Mouse (Mus musculus): ENCODE data around the gene Megf9.

DNA sequence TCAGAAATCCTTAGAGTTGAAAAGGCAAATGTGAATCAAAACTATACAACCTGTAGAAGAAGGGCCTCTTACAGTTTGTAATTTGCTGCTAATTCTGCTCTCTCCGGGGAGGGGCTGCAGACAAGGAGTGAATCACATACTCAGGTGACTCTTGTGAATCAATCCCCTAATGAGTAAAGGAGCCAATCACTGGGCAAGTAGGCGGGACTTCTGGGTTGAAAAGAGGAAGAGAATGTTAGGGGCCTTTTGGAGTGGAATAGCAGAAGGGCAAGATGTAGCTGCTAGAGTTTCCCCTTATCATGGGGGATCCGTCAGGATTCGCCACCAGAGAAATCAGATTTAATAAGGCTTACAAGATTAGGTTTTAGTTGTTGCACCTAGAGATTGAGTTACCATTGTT lies 136.7 kb downstream of the Megf9 start:
- TF ChIP-seq POLR2A (IDR thresholded peaks at IDR 0.05; ENCODE audit: low read depth, low read length) (peak; percentile 80), HCFC1 (IDR thresholded peaks at IDR 0.05; ENCODE audit: low read depth, low read length) (peak; percentile 40; the same call in 1 of the 2 replicates), GABPA (IDR thresholded peaks at IDR 0.05; ENCODE audit: insufficient replicate concordance, low read depth, low read length) (no peak), BHLHE40 (IDR thresholded peaks at IDR 0.05; ENCODE audit: low read depth, low read length) (peak; percentile 73), CTCF (conservative IDR thresholded peaks at IDR 0.05 in 1 of 2, IDR thresholded peaks at IDR 0.05 in 1 of 2; ENCODE audit: low read depth in 2 of 2, low read length in 2 of 2) (no peak), ELF1 (IDR thresholded peaks at IDR 0.05; ENCODE audit: low read depth, low read length) (peak; percentile 70), RCOR1 (conservative IDR thresholded peaks at IDR 0.05; ENCODE audit: low read depth, low read length) (no peak), ZKSCAN1 (IDR thresholded peaks at IDR 0.05; ENCODE audit: borderline replicate concordance, low read depth, low read length) (no peak)

Measured in CH12.LX (cell line).